Mouse (Mus musculus) embryonic facial prominence, embryonic 10.5 days (tissue): ENCODE measurements around the gene Gnai3. TPM values are rescaled to one million over a fixed set of nuclear protein-coding genes. Genes with fewer than 3 reads are reported as not detected.

Experiments used
- DNase-seq: peaks from one replicate; pipeline ENCODE4 v3.0.0-alpha.2; 2017; ENCODE audit warnings: low spot score
- H3K27ac ChIP-seq: fragments of 300-500 bp; sonication (generic); replicated peaks from 2 replicates; pipeline ENCODE4 v1.5.1; 2016; ENCODE audit warnings: mild to moderate bottlenecking
- H3K27me3 ChIP-seq: fragments of 300-500 bp; sonication (generic); replicated peaks from 2 replicates; pipeline ENCODE4 v1.6.1; 2016; ENCODE audit warnings: low read depth, mild to moderate bottlenecking; ENCODE audit not compliant: poor library complexity, severe bottlenecking
- H3K36me3 ChIP-seq: fragments of 300-500 bp; sonication (generic); replicated peaks from 2 replicates; pipeline ENCODE4 v1.6.1; 2016; ENCODE audit warnings: mild to moderate bottlenecking, moderate library complexity
- H3K4me1 ChIP-seq: fragments of 300-500 bp; sonication (generic); 2 replicates; pipeline ENCODE4 v1.6.1; 2016
- H3K4me3 ChIP-seq: fragments of 300-500 bp; sonication (generic); 2 replicates; pipeline ENCODE4 v1.5.1; 2016; ENCODE audit warnings: mild to moderate bottlenecking, moderate library complexity
- H3K9me3 ChIP-seq: fragments of 300-500 bp; sonication (generic); 2 replicates; pipeline ENCODE4 v1.6.1; 2016; ENCODE audit warnings: mild to moderate bottlenecking
- WGBS: fragments of 180-500 bp; shearing (Covaris S2); methylation state at CpG from one replicate; pipeline ENCODE4 v1.1.7; 2016; 5-methylcytosine and 5-hydroxymethylcytosine counted together
- polyA plus RNA-seq: library from polyadenylated mRNA; unstranded; fragments of >200 nt; fragmentation: Nextera tagmentation; extraction: Ambion mirVana; gene quantifications from 2 replicates; pipeline ENCODE4 v1.2.1, GENCODE M21; 2016

The Gnai3 gene
- polyA plus RNA-seq, 1 experiment from 2014 or later = 194 TPM

GRCm38 (mm10) chr3:108147386-108148235 lies 1.7 kb upstream of the Gnai3 start:
- 71% methylated on average over 11 of the region's 11 CpGs for WGBS

GRCm38 (mm10) chr3:108146671-108147070 lies 725 bp upstream of the Gnai3 start:
- WGBS = 59% methylated on average over 5 of the region's 5 CpGs

More at GRCm38 (mm10) chr3:108147386-108148235, 1.7 kb upstream of the Gnai3 start:
- DNase-seq = peak; percentile 89
- no peaks in the 10 kb centered on the region for H3K9me3 ChIP-seq
- H3K4me3 ChIP-seq = peak overlapping the region; percentile 27; the same call in 1 of the 2 replicates
- peak overlapping the region; percentile 30 for H3K27ac ChIP-seq
- H3K36me3 ChIP-seq = peaks cover 3% of the 10 kb centered on the region; the same call in 1 of the 2 replicates
- no peaks in the 10 kb centered on the region for H3K27me3 ChIP-seq
- peaks cover 37% of the 10 kb centered on the region for H3K4me1 ChIP-seq

GRCm38 (mm10) chr3:108140786-108141185 lies 5.2 kb downstream of the Gnai3 start:
- peaks cover 12% of the 10 kb centered on the region for H3K4me1 ChIP-seq
- no peaks in the 10 kb centered on the region for H3K27me3 ChIP-seq
- H3K4me3 ChIP-seq = no peak overlapping the region
- H3K36me3 ChIP-seq = peaks cover 33% of the 10 kb centered on the region
- no peaks in the 10 kb centered on the region for H3K9me3 ChIP-seq
- no peak for DNase-seq
- 81% methylated on average over 4 of the region's 4 CpGs for WGBS
- H3K27ac ChIP-seq = no peak overlapping the region

More at GRCm38 (mm10) chr3:108146671-108147070, 725 bp upstream of the Gnai3 start:
- Histone ChIP-seq H3K4me1 (peaks cover 37% of the 10 kb centered on the region), H3K27ac (peak overlapping the region; percentile 95), H3K36me3 (peaks cover 3% of the 10 kb centered on the region; the same call in 1 of the 2 replicates), H3K4me3 (peak overlapping the region; percentile 78), H3K9me3 (no peaks in the 10 kb centered on the region), H3K27me3 (no peaks in the 10 kb centered on the region)
- DNase-seq = no peak

- Histone ChIP-seq H3K9me3 (no peaks in the 10 kb centered on the region), H3K4me1 (no peaks in the 10 kb centered on the region), H3K27me3 (no peaks in the 10 kb centered on the region), H3K4me3 (no peak overlapping the region), H3K27ac (no peak overlapping the region), H3K36me3 (peaks cover 33% of the 10 kb centered on the region)
- 88% methylated on average over 1 of the region's 1 CpGs for WGBS
- no peak for DNase-seq
These were observed 6.8 kb downstream of the Gnai3 start for GRCm38 (mm10) chr3:108139113-108139512.

GRCm38 (mm10) chr3:108134701-108135100 lies 11.2 kb downstream of the Gnai3 start:
- DNase-seq = no peak
- Histone ChIP-seq H3K27ac (no peak overlapping the region), H3K27me3 (no peaks in the 10 kb centered on the region), H3K9me3 (no peaks in the 10 kb centered on the region), H3K36me3 (peaks cover 18% of the 10 kb centered on the region), H3K4me3 (no peak overlapping the region), H3K4me1 (peaks cover 5% of the 10 kb centered on the region; the same call in 1 of the 2 replicates)
- WGBS = 89% methylated on average over 11 of the region's 11 CpGs

- Histone ChIP-seq H3K36me3 (peaks cover 9% of the 10 kb centered on the region), H3K27me3 (no peaks in the 10 kb centered on the region), H3K9me3 (no peaks in the 10 kb centered on the region), H3K4me3 (no peak overlapping the region), H3K27ac (no peak overlapping the region), H3K4me1 (peaks cover 22% of the 10 kb centered on the region)
- 90% methylated on average over 1 of the region's 1 CpGs for WGBS
- no peak for DNase-seq
These were observed 13.5 kb downstream of the Gnai3 start for GRCm38 (mm10) chr3:108132484-108132883.

- Histone ChIP-seq H3K36me3 (peaks cover 2% of the 10 kb centered on the region), H3K4me3 (no peak overlapping the region), H3K4me1 (peaks cover 22% of the 10 kb centered on the region), H3K27me3 (no peaks in the 10 kb centered on the region), H3K9me3 (no peaks in the 10 kb centered on the region), H3K27ac (no peak overlapping the region)
- DNase-seq = no peak
- WGBS = 82% methylated on average over 1 of the region's 1 CpGs
These were observed 14.1 kb downstream of the Gnai3 start for GRCm38 (mm10) chr3:108131821-108132220.

- WGBS = 93% methylated on average over 5 of the region's 5 CpGs
- no peak for DNase-seq
- H3K36me3 ChIP-seq = no peaks in the 10 kb centered on the region
These were observed 14.7 kb downstream of the Gnai3 start for GRCm38 (mm10) chr3:108131216-108131615.

GRCm38 (mm10) chr3:108129804-108130203 lies 16.1 kb downstream of the Gnai3 start:
- no peaks in the 10 kb centered on the region for H3K36me3 ChIP-seq
- WGBS = 94% methylated on average over 4 of the region's 4 CpGs
- no peaks in the 10 kb centered on the region for H3K9me3 ChIP-seq
- H3K4me1 ChIP-seq = peaks cover 22% of the 10 kb centered on the region
- no peaks in the 10 kb centered on the region for H3K27me3 ChIP-seq
- no peak overlapping the region for H3K4me3 ChIP-seq
- no peak for DNase-seq
- no peak overlapping the region for H3K27ac ChIP-seq

More at GRCm38 (mm10) chr3:108131216-108131615, 14.7 kb downstream of the Gnai3 start:
- no peaks in the 10 kb centered on the region for H3K27me3 ChIP-seq
- H3K4me1 ChIP-seq = peaks cover 22% of the 10 kb centered on the region
- no peak overlapping the region for H3K4me3 ChIP-seq
- no peak overlapping the region for H3K27ac ChIP-seq
- H3K9me3 ChIP-seq = no peaks in the 10 kb centered on the region

- H3K27me3 ChIP-seq = no peaks in the 10 kb centered on the region
- no peak for DNase-seq
- H3K36me3 ChIP-seq = no peaks in the 10 kb centered on the region
- no peak overlapping the region for H3K27ac ChIP-seq
- WGBS = 94% methylated on average over 4 of the region's 4 CpGs
- H3K4me1 ChIP-seq = peaks cover 22% of the 10 kb centered on the region
- no peaks in the 10 kb centered on the region for H3K9me3 ChIP-seq
- H3K4me3 ChIP-seq = no peak overlapping the region
These were observed 16.6 kb downstream of the Gnai3 start for GRCm38 (mm10) chr3:108129367-108129766.

GRCm38 (mm10) chr3:108128520-108128919 lies 17.4 kb downstream of the Gnai3 start:
- WGBS = 79% methylated on average over 5 of the region's 5 CpGs
- Histone ChIP-seq H3K27me3 (no peaks in the 10 kb centered on the region), H3K4me3 (no peak overlapping the region), H3K4me1 (peaks cover 22% of the 10 kb centered on the region), H3K9me3 (no peaks in the 10 kb centered on the region), H3K27ac (no peak overlapping the region), H3K36me3 (peaks cover 1% of the 10 kb centered on the region)
- DNase-seq = no peak

GRCm38 (mm10) chr3:108126327-108126726 lies 19.6 kb downstream of the Gnai3 start:
- Histone ChIP-seq H3K9me3 (no peaks in the 10 kb centered on the region), H3K4me1 (peaks cover 17% of the 10 kb centered on the region), H3K27ac (no peak overlapping the region), H3K4me3 (no peak overlapping the region), H3K36me3 (peaks cover 22% of the 10 kb centered on the region), H3K27me3 (no peaks in the 10 kb centered on the region)
- 90% methylated on average over 3 of the region's 3 CpGs for WGBS
- DNase-seq = no peak

- Histone ChIP-seq H3K27me3 (no peaks in the 10 kb centered on the region), H3K27ac (no peak overlapping the region), H3K4me3 (no peak overlapping the region), H3K9me3 (no peaks in the 10 kb centered on the region), H3K4me1 (peaks cover 12% of the 10 kb centered on the region), H3K36me3 (peaks cover 44% of the 10 kb centered on the region)
- 47% methylated on average over 1 of the region's 1 CpGs for WGBS
- no peak for DNase-seq
These were observed 21.8 kb downstream of the Gnai3 start for GRCm38 (mm10) chr3:108124131-108124530.
